Mouse (Mus musculus) limb, embryonic 10.5 days (tissue): Measurements from ENCODE around the gene Rhot2. TPM values are rescaled to one million over a fixed set of nuclear protein-coding genes. Genes with fewer than 3 reads are reported as not detected.

Experiments used
- DNase-seq: peaks from one replicate; pipeline ENCODE4 v3.0.0-alpha.2; 2017; ENCODE audit warnings: low spot score
- H3K27ac ChIP-seq: fragments of 300-500 bp; sonication (generic); 2 replicates; pipeline ENCODE4 v1.5.1; 2016; ENCODE audit warnings: mild to moderate bottlenecking
- H3K27me3 ChIP-seq: fragments of 300-500 bp; sonication (generic); 2 replicates; pipeline ENCODE4 v1.6.1; 2016; ENCODE audit warnings: low read depth, mild to moderate bottlenecking; ENCODE audit not compliant: poor library complexity, severe bottlenecking
- H3K36me3 ChIP-seq: fragments of 300-500 bp; sonication (generic); 2 replicates; pipeline ENCODE4 v1.6.1; 2016; ENCODE audit warnings: mild to moderate bottlenecking, moderate library complexity
- H3K4me1 ChIP-seq: fragments of 300-500 bp; sonication (generic); 2 replicates; pipeline ENCODE4 v1.6.1; 2016
- H3K4me3 ChIP-seq: fragments of 300-500 bp; sonication (generic); 2 replicates; pipeline ENCODE4 v1.5.1; 2016; ENCODE audit warnings: mild to moderate bottlenecking, moderate library complexity
- H3K9me3 ChIP-seq: fragments of 300-500 bp; sonication (generic); replicated peaks from 2 replicates; pipeline ENCODE4 v1.6.1; 2016; ENCODE audit warnings: mild to moderate bottlenecking
- WGBS: fragments of 180-500 bp; shearing (Covaris S2); methylation state at CpG from one replicate; pipeline ENCODE4 v1.1.7; 2016; 5-methylcytosine and 5-hydroxymethylcytosine counted together
- polyA plus RNA-seq: library from polyadenylated mRNA; unstranded; fragments of >200 nt; fragmentation: Nextera tagmentation; extraction: Ambion mirVana; gene quantifications from 2 replicates; pipeline ENCODE4 v1.2.1, GENCODE M21; 2016

The Rhot2 gene
- 30.8 and 32.6 TPM in 2 replicates for polyA plus RNA-seq

GRCm38 (mm10) chr17:25844396-25844901 is at the start of gene Rhot2:
Rhot2 (minus strand) TSS chr17:25844851.
- WGBS = 1% methylated on average over 21 of the region's 21 CpGs
- Histone ChIP-seq H3K27me3 (no peaks in the 10 kb centered on the region), H3K9me3 (no peaks in the 10 kb centered on the region), H3K4me3 (peak within 1 kb of the TSS; percentile 95), H3K4me1 (peaks cover 29% of the 10 kb centered on the region), H3K36me3 (peaks cover 83% of the 10 kb centered on the region), H3K27ac (peak within 1 kb of the TSS; percentile 93)
- peak; percentile 99 for DNase-seq

- Histone ChIP-seq H3K9me3 (no peaks in the 10 kb centered on the region), H3K27me3 (no peaks in the 10 kb centered on the region), H3K36me3 (peaks cover 15% of the 10 kb centered on the region), H3K4me3 (no peak overlapping the region), H3K4me1 (peaks cover 15% of the 10 kb centered on the region), H3K27ac (peak overlapping the region; percentile 67; the same call in 1 of the 2 replicates)
- 42% methylated on average over 2 of the region's 2 CpGs for WGBS
- DNase-seq = peak; percentile 68
These were observed 49.4 kb upstream of the Rhot2 start for GRCm38 (mm10) chr17:25893975-25894617.

GRCm38 (mm10) chr17:25888837-25889236 is 44.2 kb upstream of the Rhot2 start:
- DNase-seq = no peak
- Histone ChIP-seq H3K27ac (no peak overlapping the region), H3K4me3 (no peak overlapping the region), H3K9me3 (no peaks in the 10 kb centered on the region), H3K27me3 (no peaks in the 10 kb centered on the region), H3K4me1 (peaks cover 7% of the 10 kb centered on the region; the same call in 1 of the 2 replicates), H3K36me3 (peaks cover 58% of the 10 kb centered on the region)
- WGBS = 91% methylated on average over 3 of the region's 3 CpGs

- no peaks in the 10 kb centered on the region for H3K9me3 ChIP-seq
- DNase-seq = no peak
- peaks cover 17% of the 10 kb centered on the region for H3K4me1 ChIP-seq
- H3K27ac ChIP-seq = no peak overlapping the region
- no peaks in the 10 kb centered on the region for H3K27me3 ChIP-seq
- H3K4me3 ChIP-seq = no peak overlapping the region
- H3K36me3 ChIP-seq = peaks cover 72% of the 10 kb centered on the region
- 92% methylated on average over 10 of the region's 10 CpGs for WGBS
These were observed 42.8 kb upstream of the Rhot2 start for GRCm38 (mm10) chr17:25887467-25887866.

- DNase-seq = no peak
These were observed 42.2 kb upstream of the Rhot2 start for GRCm38 (mm10) chr17:25886806-25887205.

GRCm38 (mm10) chr17:25885636-25886035 is 41.0 kb upstream of the Rhot2 start:
- Histone ChIP-seq H3K4me1 (peaks cover 35% of the 10 kb centered on the region), H3K27ac (no peak overlapping the region), H3K4me3 (no peak overlapping the region), H3K36me3 (peaks cover 76% of the 10 kb centered on the region), H3K27me3 (no peaks in the 10 kb centered on the region), H3K9me3 (no peaks in the 10 kb centered on the region)
- WGBS = 60% methylated on average over 4 of the region's 4 CpGs
- no peak for DNase-seq

More at GRCm38 (mm10) chr17:25886806-25887205, 42.2 kb upstream of the Rhot2 start:
- peaks cover 77% of the 10 kb centered on the region for H3K36me3 ChIP-seq
- H3K4me3 ChIP-seq = no peak overlapping the region
- no peak overlapping the region for H3K27ac ChIP-seq
- H3K9me3 ChIP-seq = no peaks in the 10 kb centered on the region
- no peaks in the 10 kb centered on the region for H3K27me3 ChIP-seq
- H3K4me1 ChIP-seq = peaks cover 24% of the 10 kb centered on the region

GRCm38 (mm10) chr17:25883824-25884223 is 39.2 kb upstream of the Rhot2 start:
- Histone ChIP-seq H3K4me1 (peaks cover 53% of the 10 kb centered on the region), H3K9me3 (no peaks in the 10 kb centered on the region), H3K36me3 (peaks cover 71% of the 10 kb centered on the region), H3K27me3 (no peaks in the 10 kb centered on the region), H3K27ac (no peak overlapping the region), H3K4me3 (no peak overlapping the region)
- DNase-seq = no peak
- 86% methylated on average over 3 of the region's 3 CpGs for WGBS

GRCm38 (mm10) chr17:25883268-25883667 is 38.6 kb upstream of the Rhot2 start:
- Histone ChIP-seq H3K27ac (peak overlapping the region; percentile 79), H3K36me3 (peaks cover 71% of the 10 kb centered on the region), H3K4me3 (no peak overlapping the region), H3K4me1 (peaks cover 58% of the 10 kb centered on the region), H3K27me3 (no peaks in the 10 kb centered on the region), H3K9me3 (no peaks in the 10 kb centered on the region)
- WGBS = 90% methylated on average over 8 of the region's 8 CpGs
- DNase-seq = no peak

- Histone ChIP-seq H3K9me3 (no peaks in the 10 kb centered on the region), H3K4me3 (no peak overlapping the region), H3K4me1 (peaks cover 64% of the 10 kb centered on the region), H3K36me3 (peaks cover 71% of the 10 kb centered on the region), H3K27me3 (no peaks in the 10 kb centered on the region), H3K27ac (peak overlapping the region; percentile 79)
- DNase-seq = peak; percentile 54
- 16% methylated on average over 5 of the region's 5 CpGs for WGBS
These were observed 37.7 kb upstream of the Rhot2 start for GRCm38 (mm10) chr17:25882306-25882705.

GRCm38 (mm10) chr17:25881691-25882090 is 37.0 kb upstream of the Rhot2 start:
- Histone ChIP-seq H3K27me3 (no peaks in the 10 kb centered on the region), H3K4me1 (peaks cover 69% of the 10 kb centered on the region), H3K36me3 (peaks cover 71% of the 10 kb centered on the region), H3K27ac (peak overlapping the region; percentile 79), H3K9me3 (no peaks in the 10 kb centered on the region), H3K4me3 (peak overlapping the region; percentile 20; the same call in 1 of the 2 replicates)
- 10% methylated on average over 4 of the region's 4 CpGs for WGBS
- no peak for DNase-seq

- peak; percentile 62 for DNase-seq
- peaks cover 75% of the 10 kb centered on the region for H3K4me1 ChIP-seq
- H3K36me3 ChIP-seq = peaks cover 71% of the 10 kb centered on the region
- no peaks in the 10 kb centered on the region for H3K27me3 ChIP-seq
- WGBS = under 1% methylated on average over 5 of the region's 5 CpGs
- H3K9me3 ChIP-seq = no peaks in the 10 kb centered on the region
- H3K4me3 ChIP-seq = peak overlapping the region; percentile 20; the same call in 1 of the 2 replicates
- H3K27ac ChIP-seq = peak overlapping the region; percentile 79
These were observed 36.4 kb upstream of the Rhot2 start for GRCm38 (mm10) chr17:25880913-25881641.

GRCm38 (mm10) chr17:25880196-25880910 is 35.7 kb upstream of the Rhot2 start, which contains the start of gene Wfikkn1:
Wfikkn1 (minus strand) TSS chr17:25880858.
- WGBS = 17% methylated on average over 5 of the region's 5 CpGs
- Histone ChIP-seq H3K27ac (peak within 1 kb of the TSS; percentile 79), H3K9me3 (no peaks in the 10 kb centered on the region), H3K36me3 (peaks cover 69% of the 10 kb centered on the region), H3K4me3 (peak within 1 kb of the TSS; percentile 20; the same call in 1 of the 2 replicates), H3K4me1 (peaks cover 83% of the 10 kb centered on the region), H3K27me3 (no peaks in the 10 kb centered on the region)
- peak; percentile 43 for DNase-seq
